Mouse (Mus musculus) intestine, embryonic 15.5 days (tissue): ENCODE results near the gene Fbxl2. TPM values are rescaled to one million over a fixed set of nuclear protein-coding genes. Genes with fewer than 3 reads are reported as not detected.
"Not testable (repeated sequence)": the region's sequence is repeated elsewhere in the genome, so short reads cannot be mapped to it uniquely, and the experiment has no call there.

Experiments
- ATAC-seq: fragments of 200-750 bp; cut with Nextera tagmentation; 2 replicates; pipeline ENCODE4 v1.8.0; 2017; ENCODE audit warnings: moderate TSS enrichment, moderate library complexity
- H3K27ac ChIP-seq: fragments of 300-500 bp; sonication (generic); 2 replicates; pipeline ENCODE4 v1.5.1; 2015; ENCODE audit warnings: mild to moderate bottlenecking, inconsistent platforms
- H3K27me3 ChIP-seq: fragments of 300-500 bp; sonication (generic); replicated peaks from 2 replicates; pipeline ENCODE4 v1.6.1; 2015; ENCODE audit warnings: inconsistent platforms
- H3K36me3 ChIP-seq: fragments of 300-500 bp; sonication (generic); 2 replicates; pipeline ENCODE4 v1.6.1; 2015; ENCODE audit warnings: inconsistent platforms
- H3K4me1 ChIP-seq: fragments of 300-500 bp; sonication (generic); replicated peaks from 2 replicates; pipeline ENCODE4 v1.6.1; 2015; ENCODE audit warnings: inconsistent platforms
- H3K4me2 ChIP-seq: fragments of 300-500 bp; sonication (generic); replicated peaks from 2 replicates; pipeline ENCODE4 v1.6.1; 2015; ENCODE audit warnings: mild to moderate bottlenecking, inconsistent platforms
- H3K4me3 ChIP-seq: fragments of 300-500 bp; sonication (generic); replicated peaks from 2 replicates; pipeline ENCODE4 v1.5.1; 2015; ENCODE audit warnings: inconsistent platforms
- H3K9ac ChIP-seq: fragments of 300-500 bp; sonication (generic); 2 replicates; pipeline ENCODE4 v1.6.1; 2015; ENCODE audit warnings: inconsistent platforms
- H3K9me3 ChIP-seq: fragments of 300-500 bp; sonication (generic); 2 replicates; pipeline ENCODE4 v1.6.1; 2016; ENCODE audit warnings: inconsistent platforms
- WGBS: fragments of 180-500 bp; shearing (Covaris S2); methylation state at CpG from one replicate; pipeline ENCODE4 v1.1.7; 2015; 5-methylcytosine and 5-hydroxymethylcytosine counted together
- polyA plus RNA-seq: library from polyadenylated mRNA; unstranded; fragments of >200 nt; fragmentation: Nextera tagmentation; extraction: Ambion mirVana; gene quantifications from 2 replicates; pipeline ENCODE4 v1.2.1, GENCODE M21; 2015

The Fbxl2 gene
- 2.7 and 3.2 TPM in 2 replicates for polyA plus RNA-seq

GRCm38 (mm10) chr9:114046028-114046427 lies at the start of gene Fbxl2:
Gene Fbxl2, minus strand, starts transcription at chr9:114046191.
- H3K9me3 ChIP-seq = no peaks in the 10 kb centered on the region
- H3K36me3 ChIP-seq = no peaks in the 10 kb centered on the region
- H3K9ac ChIP-seq = no peak within 1 kb of the TSS
- H3K27ac ChIP-seq = no peak within 1 kb of the TSS
- ATAC-seq = peak; percentile 62
- H3K4me2 ChIP-seq = no peak within 1 kb of the TSS
- no peaks in the 10 kb centered on the region for H3K27me3 ChIP-seq
- H3K4me1 ChIP-seq = no peaks in the 10 kb centered on the region
- 72% methylated on average over 10 of the region's 10 CpGs for WGBS
- H3K4me3 ChIP-seq = no peak within 1 kb of the TSS

GRCm38 (mm10) chr9:114094854-114095253 lies 48.9 kb upstream of the Fbxl2 start:
- H3K27ac ChIP-seq = no peak overlapping the region
- no peak overlapping the region for H3K4me3 ChIP-seq
- H3K9ac ChIP-seq = no peak overlapping the region
- no peak for ATAC-seq
- no peak overlapping the region for H3K4me2 ChIP-seq
- H3K9me3 ChIP-seq = no peaks in the 10 kb centered on the region
- no peaks in the 10 kb centered on the region for H3K27me3 ChIP-seq
- 87% methylated on average over 2 of the region's 2 CpGs for WGBS
- H3K36me3 ChIP-seq = no peaks in the 10 kb centered on the region
- no peaks in the 10 kb centered on the region for H3K4me1 ChIP-seq

DNA sequence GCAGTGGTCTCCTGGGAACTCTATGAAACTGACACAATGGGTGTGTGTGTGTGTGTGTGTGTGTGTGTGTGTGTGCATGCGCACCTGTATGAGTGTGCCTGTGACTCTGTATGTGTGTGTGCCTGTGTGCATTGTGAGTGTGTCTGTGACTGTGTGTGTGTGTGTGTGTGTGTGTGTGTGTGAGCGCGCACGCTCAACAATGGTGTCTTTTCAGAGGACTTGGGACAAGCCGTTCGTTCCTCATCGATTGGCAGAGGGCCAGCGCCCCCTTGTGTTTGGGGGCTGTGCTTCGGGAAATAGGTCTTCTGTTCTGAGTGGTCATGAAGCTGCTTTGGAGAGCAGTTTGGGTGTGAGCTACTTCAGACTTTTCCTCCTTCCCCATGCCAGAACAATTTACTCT lies 46.2 kb upstream of the Fbxl2 start:
- not testable (repeated sequence) for H3K27ac ChIP-seq, H3K9ac ChIP-seq, H3K36me3 ChIP-seq, H3K4me1 ChIP-seq, H3K4me2 ChIP-seq, H3K4me3 ChIP-seq, H3K27me3 ChIP-seq, H3K9me3 ChIP-seq
- WGBS = 13% methylated on average over 9 of the region's 9 CpGs
- peak; percentile 31; the same call in 1 of the 2 replicates for ATAC-seq

GRCm38 (mm10) chr9:114088885-114089284 lies 42.9 kb upstream of the Fbxl2 start:
- not testable (repeated sequence) for H3K36me3 ChIP-seq, H3K27me3 ChIP-seq, ATAC-seq, H3K4me1 ChIP-seq, H3K9me3 ChIP-seq, H3K4me3 ChIP-seq, H3K27ac ChIP-seq, H3K4me2 ChIP-seq, H3K9ac ChIP-seq
- 88% methylated on average over 6 of the region's 6 CpGs for WGBS

DNA sequence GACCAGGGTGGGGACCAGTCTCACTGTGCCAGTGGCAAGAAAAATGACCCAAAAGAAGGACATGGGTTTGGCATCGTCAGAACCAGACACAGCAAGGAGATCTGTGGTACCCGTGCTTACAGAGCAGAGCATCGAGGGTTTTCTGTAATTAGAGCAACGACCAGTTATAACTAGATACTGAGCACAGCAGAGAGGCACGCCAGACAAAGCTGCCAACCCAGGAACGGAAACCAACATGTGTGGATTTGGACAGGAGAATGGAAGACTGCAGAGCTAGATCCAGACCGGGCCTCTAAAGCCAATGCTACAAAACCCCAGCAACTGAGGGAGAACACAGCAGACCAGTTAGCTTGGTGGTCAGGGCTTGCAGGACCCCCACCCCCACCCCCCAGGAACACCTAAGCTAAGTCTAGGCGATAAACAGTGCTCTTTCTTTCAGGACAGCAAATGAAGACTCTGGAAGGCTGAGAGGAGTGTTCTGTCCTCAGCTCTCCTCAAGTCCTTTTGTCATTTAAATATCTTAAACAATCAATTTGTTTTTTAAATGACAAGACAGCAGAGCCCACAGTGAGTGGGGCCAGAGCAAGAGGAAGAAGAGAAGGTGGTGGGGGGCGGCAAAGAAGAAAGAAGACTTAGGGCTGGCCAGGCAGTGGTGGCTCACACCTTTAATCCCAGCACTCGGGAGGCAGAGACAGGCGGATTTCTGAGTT lies 41.3 kb upstream of the Fbxl2 start:
- Histone ChIP-seq H3K4me1 (no peaks in the 10 kb centered on the region), H3K4me3 (no peak overlapping the region), H3K9ac (no peak overlapping the region), H3K4me2 (no peak overlapping the region), H3K27me3 (no peaks in the 10 kb centered on the region), H3K9me3 (no peaks in the 10 kb centered on the region), H3K36me3 (no peaks in the 10 kb centered on the region), H3K27ac (no peak overlapping the region)
- no peak for ATAC-seq
- 83% methylated on average over 11 of the region's 11 CpGs for WGBS

DNA sequence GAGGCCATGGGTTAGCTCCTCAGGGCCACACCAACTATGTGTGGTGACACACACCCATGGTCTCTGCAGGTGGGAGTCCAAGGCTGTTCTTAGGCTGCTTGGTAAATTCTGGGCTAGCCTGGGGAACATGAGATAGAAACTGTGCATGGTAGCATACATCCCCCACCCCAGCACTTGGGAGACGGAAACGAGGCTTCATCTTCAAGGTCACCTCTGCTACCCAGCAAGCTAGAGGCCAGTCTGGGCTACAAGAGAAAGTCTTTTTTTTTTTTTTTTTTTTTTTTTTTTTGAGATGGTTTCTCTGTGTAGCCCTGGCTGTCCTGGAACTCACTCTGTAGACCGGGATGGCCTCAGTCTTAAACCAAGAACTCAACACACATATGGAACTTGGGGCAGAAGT lies 40.4 kb upstream of the Fbxl2 start:
- Histone ChIP-seq H3K9me3 (no peaks in the 10 kb centered on the region), H3K27me3 (no peaks in the 10 kb centered on the region), H3K4me3 (no peak overlapping the region), H3K9ac (no peak overlapping the region), H3K36me3 (no peaks in the 10 kb centered on the region), H3K4me2 (no peak overlapping the region), H3K27ac (no peak overlapping the region), H3K4me1 (no peaks in the 10 kb centered on the region)
- ATAC-seq = no peak
- 89% methylated on average over 3 of the region's 3 CpGs for WGBS

GRCm38 (mm10) chr9:114073681-114074080 lies 27.7 kb upstream of the Fbxl2 start:
- no peak for ATAC-seq
- 86% methylated on average over 19 of the region's 19 CpGs for WGBS
- H3K4me2 ChIP-seq = no peak overlapping the region

DNA sequence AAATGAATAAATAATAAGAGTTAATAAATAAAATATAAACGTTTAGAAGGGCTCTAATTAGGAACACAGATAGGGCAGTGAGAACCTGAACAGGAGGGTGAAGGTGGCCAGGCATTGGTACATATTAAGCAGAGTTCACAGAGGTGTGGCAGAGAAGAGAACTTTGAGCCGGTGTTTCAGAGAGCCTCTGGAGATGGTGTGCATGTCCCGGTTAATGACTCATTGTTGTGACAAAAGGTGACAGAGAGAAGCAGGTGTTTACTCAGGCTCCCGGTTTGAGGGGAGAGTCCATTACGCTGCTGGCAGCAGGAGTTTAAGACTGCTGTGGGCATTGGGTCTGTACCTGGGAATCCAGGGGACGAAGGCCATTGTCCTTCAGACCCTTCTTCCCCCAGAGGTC lies 23.4 kb upstream of the Fbxl2 start:
- peak; percentile 85 for ATAC-seq
- H3K27me3 ChIP-seq = no peaks in the 10 kb centered on the region
- H3K4me3 ChIP-seq = no peak overlapping the region
- WGBS = 42% methylated on average over 6 of the region's 6 CpGs
- no peak overlapping the region for H3K27ac ChIP-seq
- H3K36me3 ChIP-seq = no peaks in the 10 kb centered on the region
- H3K4me2 ChIP-seq = no peak overlapping the region
- H3K9me3 ChIP-seq = no peaks in the 10 kb centered on the region
- no peak overlapping the region for H3K9ac ChIP-seq
- H3K4me1 ChIP-seq = 0 out of 2 replicates have a peak, but pooled peaks cover 2% of the 10 kb centered on the region

More at GRCm38 (mm10) chr9:114073681-114074080, 27.7 kb upstream of the Fbxl2 start:
- Histone ChIP-seq H3K4me3 (no peak overlapping the region), H3K9ac (no peak overlapping the region), H3K27ac (no peak overlapping the region), H3K9me3 (no peaks in the 10 kb centered on the region), H3K4me1 (0 out of 2 replicates have a peak, but pooled peaks cover 2% of the 10 kb centered on the region), H3K36me3 (no peaks in the 10 kb centered on the region), H3K27me3 (no peaks in the 10 kb centered on the region)

GRCm38 (mm10) chr9:114068494-114069053 lies 22.6 kb upstream of the Fbxl2 start:
- peak; percentile 71 for ATAC-seq
- Histone ChIP-seq H3K9ac (no peak overlapping the region), H3K27me3 (no peaks in the 10 kb centered on the region)

DNA sequence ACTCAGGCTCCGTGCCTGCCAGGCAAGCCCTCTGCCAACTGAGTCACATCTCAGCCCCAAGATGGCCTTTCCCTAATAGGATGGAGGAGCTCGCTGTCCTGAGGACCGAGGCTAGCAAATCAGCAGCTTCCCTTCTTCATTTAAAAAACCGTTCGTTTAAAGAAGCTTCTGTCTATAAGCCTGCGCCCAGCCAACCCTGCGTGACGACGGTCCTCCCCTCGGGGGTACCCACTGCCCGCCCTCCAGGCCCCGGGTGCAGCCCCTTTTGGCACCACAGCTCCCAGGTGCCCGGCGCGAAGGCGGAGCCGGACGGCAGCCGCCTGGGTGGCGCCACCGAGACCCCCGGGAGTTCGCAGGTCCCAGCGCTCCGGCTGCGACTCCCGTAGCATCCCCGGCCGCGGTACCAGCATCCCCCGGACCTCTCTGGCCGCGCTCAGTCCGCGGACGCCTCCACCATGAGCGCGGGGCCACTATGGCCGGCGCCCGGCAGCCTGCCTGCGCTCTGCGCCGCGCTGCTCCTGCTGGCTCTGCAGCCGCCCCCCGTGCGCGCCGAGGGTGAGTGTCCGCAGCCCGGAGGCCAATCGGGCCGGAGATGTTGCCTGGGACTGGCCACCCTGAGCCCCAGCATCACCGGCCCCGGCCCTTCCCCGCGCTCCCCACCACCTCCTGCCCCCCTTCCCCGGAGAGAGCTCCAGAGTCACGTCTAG lies 11.3 kb upstream of the Fbxl2 start, which contains the start of gene Susd5:
Gene Susd5 (plus strand): TSS at position 51 of the 707 bp plus-strand sequence.
- H3K9me3 ChIP-seq = no peaks in the 10 kb centered on the region
- peaks cover 22% of the 10 kb centered on the region for H3K27me3 ChIP-seq
- H3K27ac ChIP-seq = no peak within 1 kb of the TSS
- WGBS = under 1% methylated on average over 60 of the region's 60 CpGs
- H3K4me2 ChIP-seq = peak within 1 kb of the TSS; percentile 84
- peak within 1 kb of the TSS; percentile 43 for H3K4me3 ChIP-seq
- peak within 1 kb of the TSS; percentile 28 for H3K9ac ChIP-seq
- peak; percentile 43 for ATAC-seq
- H3K4me1 ChIP-seq = peaks cover 7% of the 10 kb centered on the region
- H3K36me3 ChIP-seq = no peaks in the 10 kb centered on the region

More at GRCm38 (mm10) chr9:114068494-114069053, 22.6 kb upstream of the Fbxl2 start:
- Histone ChIP-seq H3K36me3 (no peaks in the 10 kb centered on the region), H3K9me3 (no peaks in the 10 kb centered on the region), H3K4me2 (no peak overlapping the region), H3K4me1 (0 out of 2 replicates have a peak, but pooled peaks cover 2% of the 10 kb centered on the region), H3K4me3 (no peak overlapping the region), H3K27ac (no peak overlapping the region)
- WGBS = 49% methylated on average over 12 of the region's 12 CpGs

DNA sequence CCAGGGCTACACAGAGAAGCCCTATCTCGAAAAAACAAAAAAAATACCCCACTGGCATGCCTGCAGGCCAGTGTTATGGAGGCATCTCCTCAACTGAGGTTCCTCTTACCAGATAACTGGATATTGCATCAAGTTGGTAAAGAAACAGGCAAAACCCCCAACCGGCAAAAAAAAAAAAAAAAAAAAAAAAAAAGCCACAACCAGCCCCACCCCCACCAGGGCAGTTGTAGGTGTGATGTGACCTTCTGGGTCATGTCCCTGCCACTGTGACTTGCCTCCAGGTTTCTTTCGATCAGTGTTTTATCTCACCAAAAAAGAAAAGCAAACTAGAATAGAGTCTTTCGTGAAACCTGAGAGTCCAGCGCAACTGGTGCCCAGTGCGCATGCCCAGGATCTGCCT lies 6.9 kb upstream of the Fbxl2 start:
- peaks cover 18% of the 10 kb centered on the region for H3K27me3 ChIP-seq
- peaks cover 7% of the 10 kb centered on the region for H3K4me1 ChIP-seq
- WGBS = 78% methylated on average over 6 of the region's 6 CpGs
- H3K9ac ChIP-seq = no peak overlapping the region
- no peak for ATAC-seq
- H3K36me3 ChIP-seq = no peaks in the 10 kb centered on the region
- H3K4me3 ChIP-seq = no peak overlapping the region
- H3K9me3 ChIP-seq = no peaks in the 10 kb centered on the region
- no peak overlapping the region for H3K27ac ChIP-seq
- no peak overlapping the region for H3K4me2 ChIP-seq

DNA sequence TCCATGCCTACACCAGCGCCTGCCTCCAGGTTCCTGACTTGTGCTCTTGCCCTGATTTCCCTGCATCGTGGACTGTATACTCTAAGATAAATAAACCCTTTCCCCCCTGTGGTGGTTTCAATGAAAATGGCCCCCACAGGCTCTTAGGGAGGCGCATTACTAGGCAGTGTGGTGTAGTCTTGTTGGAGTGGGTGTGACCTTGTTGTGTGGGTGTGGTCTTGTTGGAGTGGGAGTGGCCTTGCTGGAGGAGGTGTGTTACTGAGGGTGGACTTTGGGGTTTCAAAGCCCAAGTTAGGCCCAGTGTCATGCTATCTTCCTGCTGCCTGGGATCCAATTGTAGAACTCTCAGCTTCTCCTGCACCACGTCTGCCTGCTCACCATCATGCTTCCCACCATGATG lies 6.0 kb upstream of the Fbxl2 start:
- Histone ChIP-seq H3K9ac (no peak overlapping the region), H3K9me3 (no peaks in the 10 kb centered on the region), H3K4me3 (no peak overlapping the region), H3K36me3 (no peaks in the 10 kb centered on the region), H3K4me1 (0 out of 2 replicates have a peak, but pooled peaks cover 2% of the 10 kb centered on the region), H3K4me2 (no peak overlapping the region), H3K27me3 (peaks cover 9% of the 10 kb centered on the region), H3K27ac (no peak overlapping the region)
- ATAC-seq = peak; percentile 58; the same call in 1 of the 2 replicates
- WGBS = 72% methylated on average over 4 of the region's 4 CpGs
